Mouse (Mus musculus): ENCODE measurements around the gene Zfp963.

Zfp963 gene

GRCm38 (mm10) chr8:69749544-69750454 is at the start of gene Zfp963:
Gene Zfp963, minus strand, starts transcription at chr8:69749970.
- DNase-seq (ENCODE audit: low spot score in 2 of 2): peak; percentile 93 to 97

GRCm38 (mm10) chr8:69799261-69799660 is 49.5 kb upstream of the Zfp963 start:
- DNase-seq (ENCODE audit: low spot score in 2 of 2): peak in 1 of 2 experiments; percentile 2

- peak in 1 of 2 experiments; percentile 2 for DNase-seq (ENCODE audit: low spot score in 2 of 2)
These were observed 47.9 kb upstream of the Zfp963 start for GRCm38 (mm10) chr8:69797661-69798060.

- peak in 1 of 2 experiments; percentile 2 for DNase-seq (ENCODE audit: low spot score in 2 of 2)
These were observed 47.1 kb upstream of the Zfp963 start for GRCm38 (mm10) chr8:69796721-69797345.

GRCm38 (mm10) chr8:69794901-69795300 is 45.1 kb upstream of the Zfp963 start:
- no peak for DNase-seq (ENCODE audit: low spot score in 2 of 2)

GRCm38 (mm10) chr8:69794096-69794495 is 44.3 kb upstream of the Zfp963 start:
- no peak for DNase-seq (ENCODE audit: low spot score in 2 of 2)

GRCm38 (mm10) chr8:69793666-69794065 is 43.9 kb upstream of the Zfp963 start:
- no peak for DNase-seq (ENCODE audit: low spot score in 2 of 2)

GRCm38 (mm10) chr8:69791415-69792068 is 41.8 kb upstream of the Zfp963 start:
- peak; percentile 51 to 54 for DNase-seq (ENCODE audit: low spot score in 2 of 2)

GRCm38 (mm10) chr8:69790773-69791367 is 41.1 kb upstream of the Zfp963 start, which contains the start of the genes Atp13a1 and Zfp866:
Gene Atp13a1, plus strand, starts transcription at chr8:69791163.
Gene Zfp866, minus strand, starts transcription at chr8:69791178.
- peak; percentile 85 to 92 for DNase-seq (ENCODE audit: low spot score in 2 of 2)

GRCm38 (mm10) chr8:69790364-69790763 is 40.6 kb upstream of the Zfp963 start:
- DNase-seq (ENCODE audit: low spot score in 2 of 2): no peak

GRCm38 (mm10) chr8:69789731-69790130 is 40.0 kb upstream of the Zfp963 start:
- DNase-seq (ENCODE audit: low spot score in 2 of 2): no peak

GRCm38 (mm10) chr8:69789105-69789504 is 39.3 kb upstream of the Zfp963 start:
- DNase-seq (ENCODE audit: low spot score in 2 of 2): no peak

GRCm38 (mm10) chr8:69777111-69777510 is 27.3 kb upstream of the Zfp963 start:
- DNase-seq (ENCODE audit: low spot score in 2 of 2): no peak

- DNase-seq (ENCODE audit: low spot score in 2 of 2): no peak
These were observed 25.4 kb upstream of the Zfp963 start for GRCm38 (mm10) chr8:69775149-69775534.

GRCm38 (mm10) chr8:69774503-69775148 is 24.9 kb upstream of the Zfp963 start, which contains the start of gene Gm20422:
Gene Gm20422, minus strand, starts transcription at chr8:69774886.
- DNase-seq (ENCODE audit: low spot score in 2 of 2): peak; percentile 79 to 85

- DNase-seq (ENCODE audit: low spot score in 2 of 2): no peak
These were observed 22.3 kb upstream of the Zfp963 start for GRCm38 (mm10) chr8:69772106-69772505.

GRCm38 (mm10) chr8:69771221-69771620 is 21.5 kb upstream of the Zfp963 start:
- no peak for DNase-seq (ENCODE audit: low spot score in 2 of 2)

- no peak for DNase-seq (ENCODE audit: low spot score in 2 of 2)
These were observed 12.2 kb upstream of the Zfp963 start for GRCm38 (mm10) chr8:69761814-69762445.

- no peak for DNase-seq (ENCODE audit: low spot score in 2 of 2)
These were observed 8.5 kb upstream of the Zfp963 start for GRCm38 (mm10) chr8:69758316-69758715.

GRCm38 (mm10) chr8:69752437-69752836 is 2.7 kb upstream of the Zfp963 start:
- DNase-seq (ENCODE audit: low spot score in 2 of 2): no peak

GRCm38 (mm10) chr8:69741231-69741630 is 8.5 kb downstream of the Zfp963 start:
- no peak for DNase-seq (ENCODE audit: low spot score in 2 of 2)

All from thymus, postnatal 10 days (tissue).